Mouse (Mus musculus) yolk sac, embryonic 10.5 days (tissue): ENCODE results near the gene Col4a6.

Source experiments
- DNase-seq: peaks from one replicate; pipeline ENCODE4 v3.0.0-alpha.2; 2017; ENCODE audit warnings: low spot score

Gene Col4a6

GRCm38 (mm10) chrX:141473470-141474302 is at the start of gene Col4a6:
Gene Col4a6, minus strand, starts transcription at chrX:141474076.
- peak; percentile 6 for DNase-seq

- DNase-seq, result no peak
Observed at GRCm38 (mm10) chrX:141503125-141503524, 29.2 kb upstream of the Col4a6 start.

- DNase-seq, result no peak
Observed at GRCm38 (mm10) chrX:141494545-141494944, 20.7 kb upstream of the Col4a6 start.

- no peak for DNase-seq
Observed at GRCm38 (mm10) chrX:141475566-141476327, 1.9 kb upstream of the Col4a6 start.

- DNase-seq, result peak; percentile 71
Observed at GRCm38 (mm10) chrX:141475110-141475509, 1.2 kb upstream of the Col4a6 start, which contains the start of gene Col4a5. Gene Col4a5, plus strand, starts transcription at chrX:141475385.

GRCm38 (mm10) chrX:141447936-141448335 is 25.9 kb downstream of the Col4a6 start:
- no peak for DNase-seq

GRCm38 (mm10) chrX:141439423-141439822 is 34.5 kb downstream of the Col4a6 start:
- no peak for DNase-seq

GRCm38 (mm10) chrX:141436780-141437179 is 37.1 kb downstream of the Col4a6 start:
- no peak for DNase-seq

GRCm38 (mm10) chrX:141415318-141415717 is 58.6 kb downstream of the Col4a6 start:
- DNase-seq, result no peak

- no peak for DNase-seq
Observed at GRCm38 (mm10) chrX:141396243-141396642, 77.6 kb downstream of the Col4a6 start.

- no peak for DNase-seq
Observed at GRCm38 (mm10) chrX:141385399-141386105, 88.3 kb downstream of the Col4a6 start.

GRCm38 (mm10) chrX:141384632-141385031 is 89.2 kb downstream of the Col4a6 start:
- DNase-seq, result no peak

GRCm38 (mm10) chrX:141370276-141370675 is 103.6 kb downstream of the Col4a6 start:
- no peak for DNase-seq

GRCm38 (mm10) chrX:141363331-141363730 is 110.5 kb downstream of the Col4a6 start:
- DNase-seq, result no peak

GRCm38 (mm10) chrX:141341417-141341816 is 132.5 kb downstream of the Col4a6 start:
- DNase-seq, result no peak

- no peak for DNase-seq
Observed at GRCm38 (mm10) chrX:141328044-141328443, 145.8 kb downstream of the Col4a6 start.

- no peak for DNase-seq
Observed at GRCm38 (mm10) chrX:141324201-141324600, 149.7 kb downstream of the Col4a6 start.

GRCm38 (mm10) chrX:141316217-141316616 is 157.7 kb downstream of the Col4a6 start:
- no peak for DNase-seq

GRCm38 (mm10) chrX:141315795-141316194 is 158.1 kb downstream of the Col4a6 start:
- DNase-seq, result no peak

GRCm38 (mm10) chrX:141292702-141293462 is 181.0 kb downstream of the Col4a6 start:
- DNase-seq, result no peak

GRCm38 (mm10) chrX:141276397-141276796 is 197.5 kb downstream of the Col4a6 start:
- peak; percentile 14 for DNase-seq

GRCm38 (mm10) chrX:141265986-141266385 is 207.9 kb downstream of the Col4a6 start:
- peak; percentile 1 for DNase-seq
